Mouse (Mus musculus) T-helper 1 cell (primary cell): Measurements from ENCODE around the gene Sun1.

Experiments used
- in situ Hi-C: fragments of 300-600 bp; cut with MboI, MseI; formaldehyde crosslinking; loops from one replicate; pipeline ENCODE4 v1.15.1; 2025; ENCODE audit warnings: high pct_unique_total_duplicates

The Sun1 gene

GRCm38 (mm10) chr5:139283460-139284180 lies 83.2 kb downstream of the Sun1 start:
- in situ Hi-C loops: loop anchor here (5.0 kb wide), 2 partner anchors 34 to 74 kb away; no protein-coding TSS in a partner anchor

GRCm38 (mm10) chr5:139285383-139286067 lies 85.1 kb downstream of the Sun1 start:
- in situ Hi-C loops: no loop called here

- in situ Hi-C loops: no loop called here
Observed at GRCm38 (mm10) chr5:139286142-139286941, 85.9 kb downstream of the Sun1 start.

GRCm38 (mm10) chr5:139287099-139287498 lies 86.7 kb downstream of the Sun1 start:
- in situ Hi-C loops: no loop called here

GRCm38 (mm10) chr5:139287787-139288186 lies 87.3 kb downstream of the Sun1 start:
- in situ Hi-C loops: no loop called here

GRCm38 (mm10) chr5:139288591-139288990 lies 88.2 kb downstream of the Sun1 start:
- in situ Hi-C loops: no loop called here

GRCm38 (mm10) chr5:139290467-139291259 lies 90.2 kb downstream of the Sun1 start:
- in situ Hi-C loops: no loop called here

GRCm38 (mm10) chr5:139291811-139292560 lies 91.5 kb downstream of the Sun1 start:
- in situ Hi-C loops: no loop called here

GRCm38 (mm10) chr5:139294089-139294488 lies 93.7 kb downstream of the Sun1 start:
- in situ Hi-C loops: no loop called here

- in situ Hi-C loops: no loop called here
Observed at GRCm38 (mm10) chr5:139297092-139297491, 96.7 kb downstream of the Sun1 start.

- in situ Hi-C loops: no loop called here
Observed at GRCm38 (mm10) chr5:139297745-139298144, 97.3 kb downstream of the Sun1 start.
